Mouse (Mus musculus): Measurements from ENCODE around the gene Clstn1.
"Not testable (repeated sequence)": the region's sequence is repeated elsewhere in the genome, so short reads cannot be mapped to it uniquely, and the experiment has no call there.

Clstn1 gene

GRCm38 (mm10) chr4:149600130-149600529, 13.9 kb downstream of the Clstn1 start:
- no peak for DNase-seq (ENCODE audit: low spot score in 2 of 2)

- no peak for DNase-seq (ENCODE audit: low spot score in 2 of 2)
These were observed 15.2 kb downstream of the Clstn1 start for GRCm38 (mm10) chr4:149601484-149601883.

GRCm38 (mm10) chr4:149602236-149602635, 16.0 kb downstream of the Clstn1 start:
- no peak for DNase-seq (ENCODE audit: low spot score in 2 of 2)

GRCm38 (mm10) chr4:149603860-149604259, 17.6 kb downstream of the Clstn1 start:
- no peak for DNase-seq (ENCODE audit: low spot score in 2 of 2)

- DNase-seq (ENCODE audit: low spot score in 2 of 2), result no peak
These were observed 18.2 kb downstream of the Clstn1 start for GRCm38 (mm10) chr4:149604518-149604917.

GRCm38 (mm10) chr4:149606056-149606455, 19.8 kb downstream of the Clstn1 start:
- DNase-seq (ENCODE audit: low spot score in 2 of 2), result no peak

GRCm38 (mm10) chr4:149606766-149607358, 20.6 kb downstream of the Clstn1 start:
- no peak for DNase-seq (ENCODE audit: low spot score in 2 of 2)

GRCm38 (mm10) chr4:149607591-149608308, 21.5 kb downstream of the Clstn1 start:
- peak in 1 of 2 experiments; percentile 54 for DNase-seq (ENCODE audit: low spot score in 2 of 2)

GRCm38 (mm10) chr4:149608309-149608638, 22.0 kb downstream of the Clstn1 start:
- DNase-seq (ENCODE audit: low spot score in 2 of 2), result no peak

GRCm38 (mm10) chr4:149609256-149610025, 23.2 kb downstream of the Clstn1 start:
- peak in 1 of 2 experiments; percentile 30 for DNase-seq (ENCODE audit: low spot score in 2 of 2)

GRCm38 (mm10) chr4:149611376-149612044, 25.2 kb downstream of the Clstn1 start:
- DNase-seq (ENCODE audit: low spot score in 2 of 2), result peak in 1 of 2 experiments; percentile 69

- not testable (repeated sequence) for DNase-seq (ENCODE audit: low spot score in 2 of 2)
These were observed 27.2 kb downstream of the Clstn1 start for GRCm38 (mm10) chr4:149613497-149613896.

GRCm38 (mm10) chr4:149614869-149615268, 28.6 kb downstream of the Clstn1 start:
- DNase-seq (ENCODE audit: low spot score in 2 of 2), result no peak

GRCm38 (mm10) chr4:149616999-149617398, 30.7 kb downstream of the Clstn1 start:
- not testable (repeated sequence) for DNase-seq (ENCODE audit: low spot score in 2 of 2)

GRCm38 (mm10) chr4:149619988-149620387, 33.7 kb downstream of the Clstn1 start:
- DNase-seq (ENCODE audit: low spot score in 2 of 2), result no peak

- DNase-seq (ENCODE audit: low spot score in 2 of 2), result no peak
These were observed 35.0 kb downstream of the Clstn1 start for GRCm38 (mm10) chr4:149621286-149621685.

GRCm38 (mm10) chr4:149623711-149624110, 37.4 kb downstream of the Clstn1 start:
- DNase-seq (ENCODE audit: low spot score in 2 of 2), result no peak

- no peak for DNase-seq (ENCODE audit: low spot score in 2 of 2)
These were observed 40.5 kb downstream of the Clstn1 start for GRCm38 (mm10) chr4:149626809-149627208.

GRCm38 (mm10) chr4:149628372-149628771, 42.1 kb downstream of the Clstn1 start:
- DNase-seq (ENCODE audit: low spot score in 2 of 2), result peak; percentile 53 to 66

- no peak for DNase-seq (ENCODE audit: low spot score in 2 of 2)
These were observed 42.5 kb downstream of the Clstn1 start for GRCm38 (mm10) chr4:149628810-149629209.

GRCm38 (mm10) chr4:149632670-149633307, 46.5 kb downstream of the Clstn1 start:
- no peak for DNase-seq (ENCODE audit: low spot score in 2 of 2)

- DNase-seq (ENCODE audit: low spot score in 2 of 2), result no peak
These were observed 47.9 kb downstream of the Clstn1 start for GRCm38 (mm10) chr4:149634157-149634556.

Measured in cerebellum, postnatal 4 days (tissue).